ENCODE assay signal across 8 mouse cellular contexts in genomic region chr10:93888590-93888934, GRCm38 (mm10). TPM values are rescaled to one million over a fixed set of nuclear protein-coding genes. Genes with fewer than 3 reads are reported as not detected.
DNase-seq lines count a peak whose midpoint lies in the region; ATAC-seq and TF ChIP-seq lines count a peak whose summit lies in the region.

No protein-coding gene starts in this region.

- TF ChIP-seq CTCF in ES-Bruce4 (IDR thresholded peaks at IDR 0.05; ENCODE audit: low read depth, low read length) = no peak
- TF ChIP-seq CTCF in heart, postnatal 0 days (IDR thresholded peaks at IDR 0.05; ENCODE audit: low read depth) = no peak

- peak overlapping the region; percentile 89 for H3K4me3 ChIP-seq in heart, embryonic 11.5 days (ENCODE audit: low read depth, low read length)
- peak overlapping the region; percentile 86 for H3K4me3 ChIP-seq in ES-Bruce4 (ENCODE audit: low read depth, low read length)
- H3K4me3 ChIP-seq in heart, postnatal 0 days (ENCODE audit: low read depth, low read length) = peak overlapping the region; percentile 75
- H3K4me3 ChIP-seq in megakaryocyte, embryonic 14.5 days (replicated peaks) = peak overlapping the region; percentile 93

- H3K4me1 ChIP-seq in heart, embryonic 11.5 days (ENCODE audit: control insufficient read depth, insufficient read depth, low read length) = peaks cover 6% of the 10 kb centered on the region
- H3K4me1 ChIP-seq in ES-Bruce4 (ENCODE audit: control insufficient read depth, insufficient read depth, low read length) = no peaks in the 10 kb centered on the region
- H3K4me1 ChIP-seq in heart, postnatal 0 days (ENCODE audit: control insufficient read depth, insufficient read depth) = peaks cover 6% of the 10 kb centered on the region; the same call in 1 of the 2 replicates
- peaks cover 42% of the 10 kb centered on the region for H3K4me1 ChIP-seq in megakaryocyte, embryonic 14.5 days

- H3K4me2 ChIP-seq in heart, embryonic 11.5 days = peak overlapping the region; percentile 89
- H3K4me2 ChIP-seq in heart, postnatal 0 days (ENCODE audit: low read depth, low read length) = peak overlapping the region; percentile 89

- TF ChIP-seq EP300 in ES-Bruce4 (IDR thresholded peaks at IDR 0.05; ENCODE audit: insufficient read depth, low read depth, low read length) = no peak
- no peak for TF ChIP-seq EP300 in heart, postnatal 0 days (IDR thresholded peaks at IDR 0.05; ENCODE audit: low read depth)

- H3K27ac ChIP-seq in heart, embryonic 11.5 days (ENCODE audit: low read depth, low read length) = peak overlapping the region; percentile 85; the same call in 1 of the 2 replicates
- no peak overlapping the region for H3K27ac ChIP-seq in ES-Bruce4 (ENCODE audit: insufficient read depth, low read length)
- H3K27ac ChIP-seq in heart, postnatal 0 days (ENCODE audit: low read depth) = peak overlapping the region; percentile 92

- H3K36me3 ChIP-seq in heart, embryonic 11.5 days (ENCODE audit: control insufficient read depth, insufficient read depth, low read length) = peaks cover 12% of the 10 kb centered on the region
- H3K36me3 ChIP-seq in ES-Bruce4 (ENCODE audit: control insufficient read depth, insufficient read depth, low read length, poor library complexity, severe bottlenecking) = peaks cover 18% of the 10 kb centered on the region
- H3K36me3 ChIP-seq in heart, postnatal 0 days (replicated peaks; ENCODE audit: control insufficient read depth, insufficient read depth, low read length) = peaks cover 28% of the 10 kb centered on the region
- peaks cover 35% of the 10 kb centered on the region for H3K36me3 ChIP-seq in megakaryocyte, embryonic 14.5 days (replicated peaks; ENCODE audit: low read length)

- no peak for DNase-seq in heart, postnatal 25 days (ENCODE audit: low spot score)
- DNase-seq in heart, postnatal 0 days (ENCODE audit: low spot score) = no peak
- no peak for DNase-seq in T-cell, adult 2 months (ENCODE audit: low spot score)
- no peak for DNase-seq in adrenal gland, adult 2 months
- no peak for DNase-seq in right cerebral cortex, adult 2 months (ENCODE audit: low spot score in 2 of 2)

- no peaks in the 10 kb centered on the region for H3K27me3 ChIP-seq in heart, embryonic 11.5 days (ENCODE audit: control insufficient read depth, insufficient read depth, low read length)
- H3K27me3 ChIP-seq in ES-Bruce4 (ENCODE audit: control insufficient read depth, insufficient read depth, low read length, poor library complexity, severe bottlenecking) = no peaks in the 10 kb centered on the region
- H3K27me3 ChIP-seq in heart, postnatal 0 days (ENCODE audit: control insufficient read depth, insufficient read depth, low read length) = no peaks in the 10 kb centered on the region
- H3K27me3 ChIP-seq in megakaryocyte, embryonic 14.5 days (replicated peaks) = no peaks in the 10 kb centered on the region

- no peak for TF ChIP-seq POLR2A in ES-Bruce4 (IDR thresholded peaks at IDR 0.05; ENCODE audit: insufficient read depth, low read length)

- H3K9ac ChIP-seq in heart, embryonic 11.5 days (ENCODE audit: low read depth, low read length) = peak overlapping the region; percentile 92
- peak overlapping the region; percentile 76 for H3K9ac ChIP-seq in ES-Bruce4 (ENCODE audit: low read depth, poor library complexity, severe bottlenecking)
- H3K9ac ChIP-seq in heart, postnatal 0 days (replicated peaks; ENCODE audit: low read depth, low read length) = peak overlapping the region; percentile 91

- H3K9me3 ChIP-seq in heart, embryonic 11.5 days (replicated peaks; ENCODE audit: control insufficient read depth, low read length) = no peaks in the 10 kb centered on the region
- H3K9me3 ChIP-seq in ES-Bruce4 (replicated peaks; ENCODE audit: control insufficient read depth, insufficient read depth, low read length, poor library complexity, severe bottlenecking) = no peaks in the 10 kb centered on the region
- H3K9me3 ChIP-seq in heart, postnatal 0 days (replicated peaks; ENCODE audit: control insufficient read depth, low read length) = no peaks in the 10 kb centered on the region
- H3K9me3 ChIP-seq in megakaryocyte, embryonic 14.5 days = no peaks in the 10 kb centered on the region

- intact Hi-C loops in heart, postnatal 25 days (cut with DNase I) = loop anchor here (5.0 kb wide), 1 partner anchor 259 kb away; the partner anchor contains the start of gene Nr2c1

- WGBS in heart, embryonic 11.5 days (ENCODE audit: insufficient replicate concordance) = 15% methylated on average over 10 of the region's 10 CpGs
- 10% methylated on average over 10 of the region's 10 CpGs for whole genome bisulfite sequencing in heart, postnatal 0 days

- no peak for ATAC-seq in heart, embryonic 11.5 days (replicated peaks; ENCODE audit: insufficient number of reproducible peaks, low FRiP score, low TSS enrichment)
- ATAC-seq in heart, postnatal 0 days (ENCODE audit: insufficient read depth, low read depth) = no peak

RNA-seq across cellular contexts. Expression of gene Metap2, which starts 8.3 kb away (rescaled TPM):
- polyA plus RNA-seq in heart, embryonic 11.5 days (2014; fragmentation: Nextera tagmentation; extraction: Ambion mirVana) = 199 and 219 TPM in 2 replicates
- total RNA-seq in heart, postnatal 25 days (2021) = 100 to 1,000 TPM; 111 to 131 TPM
- polyA plus RNA-seq in ES-Bruce4 (2011; ENCODE audit: insufficient read depth, insufficient read length, low read depth, missing spikeins) = 293 and 328 TPM in 2 replicates
- total RNA-seq in heart, postnatal 0 days (2014; rRNA removed; ENCODE audit: low replicate concordance) = 22.0 and 37.9 TPM in 2 replicates
- polyA plus RNA-seq in heart, postnatal 0 days (2015; fragmentation: Nextera tagmentation; extraction: Ambion mirVana) = 141 and 151 TPM in 2 replicates
- polyA plus RNA-seq in megakaryocyte, embryonic 14.5 days (2012; ENCODE audit: insufficient read depth, low replicate concordance) = 45.4 and 494 TPM in 2 replicates
- 100 to 1,000 TPM; 156 to 171 TPM for total RNA-seq in adrenal gland, adult 2 months (2021)
- polyA plus RNA-seq in adrenal gland, adult 2 months (2012; rRNA removed) = 24.1 and 36.3 TPM in 2 replicates

RNA-seq across cellular contexts. Expression of gene Usp44, which starts 57.2 kb away (rescaled TPM):
- polyA plus RNA-seq in heart, embryonic 11.5 days (2014; fragmentation: Nextera tagmentation; extraction: Ambion mirVana) = 1.1 and 1.3 TPM in 2 replicates
- total RNA-seq in heart, postnatal 25 days (2021) = not detected
- polyA plus RNA-seq in ES-Bruce4 (2011; ENCODE audit: insufficient read depth, insufficient read length, low read depth, missing spikeins) = 16.7 and 19.2 TPM in 2 replicates
- total RNA-seq in heart, postnatal 0 days (2014; rRNA removed; ENCODE audit: low replicate concordance) = not detected in 2 replicates
- polyA plus RNA-seq in heart, postnatal 0 days (2015; fragmentation: Nextera tagmentation; extraction: Ambion mirVana) = not detected in 2 replicates
- not detected in 2 replicates for polyA plus RNA-seq in megakaryocyte, embryonic 14.5 days (2012; ENCODE audit: insufficient read depth, low replicate concordance)
- not detected for total RNA-seq in adrenal gland, adult 2 months (2021)
- polyA plus RNA-seq in adrenal gland, adult 2 months (2012; rRNA removed) = not detected in 2 replicates
